Mouse (Mus musculus) hindbrain, embryonic 16.5 days (tissue): ENCODE data around the gene Camk2g. TPM values are rescaled to one million over a fixed set of nuclear protein-coding genes. Genes with fewer than 3 reads are reported as not detected.

Experiments
- ATAC-seq: fragments of 200-750 bp; cut with Nextera tagmentation; 2 replicates; pipeline ENCODE4 v1.8.0; 2017; ENCODE audit warnings: moderate TSS enrichment, moderate library complexity
- H3K27ac ChIP-seq: fragments of 300-500 bp; sonication (generic); 2 replicates; pipeline ENCODE4 v1.5.1; 2014; ENCODE audit warnings: low read depth, mild to moderate bottlenecking, control low read depth, low read length, moderate library complexity
- H3K27me3 ChIP-seq: fragments of 300-500 bp; sonication (generic); replicated peaks from 2 replicates; pipeline ENCODE4 v1.6.1; 2014; ENCODE audit warnings: low read length; ENCODE audit not compliant: control insufficient read depth, insufficient read depth
- H3K36me3 ChIP-seq: fragments of 300-500 bp; sonication (generic); 2 replicates; pipeline ENCODE4 v1.6.1; 2014; ENCODE audit warnings: mild to moderate bottlenecking, low read length, moderate library complexity, mixed read lengths; ENCODE audit not compliant: control insufficient read depth, insufficient read depth
- H3K4me1 ChIP-seq: fragments of 300-500 bp; sonication (generic); 2 replicates; pipeline ENCODE4 v1.6.1; 2014; ENCODE audit warnings: low read depth, low read length; ENCODE audit not compliant: control insufficient read depth, insufficient read depth
- H3K4me2 ChIP-seq: fragments of 300-500 bp; sonication (generic); 2 replicates; pipeline ENCODE4 v1.6.1; 2014; ENCODE audit warnings: mild to moderate bottlenecking, low read length, control low read depth, moderate library complexity
- H3K4me3 ChIP-seq: fragments of 300-500 bp; sonication (generic); 2 replicates; pipeline ENCODE4 v1.5.1; 2014; ENCODE audit warnings: mild to moderate bottlenecking, low read length, control low read depth, moderate library complexity
- H3K9ac ChIP-seq: fragments of 300-500 bp; sonication (generic); 2 replicates; pipeline ENCODE4 v1.6.1; 2014; ENCODE audit warnings: low read depth, mild to moderate bottlenecking, control low read depth, low read length, moderate library complexity
- H3K9me3 ChIP-seq: fragments of 300-500 bp; sonication (generic); 2 replicates; pipeline ENCODE4 v1.6.1; 2014; ENCODE audit warnings: mild to moderate bottlenecking, low read length, moderate library complexity; ENCODE audit not compliant: control insufficient read depth
- WGBS: fragments of 180-500 bp; shearing (Covaris S2); extraction: QIAGEN DNeasy Blood & Tissue Kit; methylation state at CpG from one replicate; pipeline ENCODE4 v1.1.7; 2014; 5-methylcytosine and 5-hydroxymethylcytosine counted together
- polyA plus RNA-seq: library from polyadenylated mRNA; unstranded; fragments of >200 nt; fragmentation: Nextera tagmentation; extraction: Ambion mirVana; gene quantifications from 2 replicates; pipeline ENCODE4 v1.2.1, GENCODE M21; 2015

Camk2g gene
- polyA plus RNA-seq, 1 experiment from 2014 or later = 241 TPM

- 85% methylated on average over 6 of the region's 6 CpGs for WGBS
- H3K4me3 ChIP-seq = no peak overlapping the region
- no peak for ATAC-seq
- no peaks in the 10 kb centered on the region for H3K27me3 ChIP-seq
- H3K4me1 ChIP-seq = peaks cover 6% of the 10 kb centered on the region
- no peak overlapping the region for H3K9ac ChIP-seq
- H3K4me2 ChIP-seq = no peak overlapping the region
- H3K36me3 ChIP-seq = no peaks in the 10 kb centered on the region
- H3K9me3 ChIP-seq = no peaks in the 10 kb centered on the region
- no peak overlapping the region for H3K27ac ChIP-seq
These were observed 4.4 kb upstream of the Camk2g start for GRCm38 (mm10) chr14:20798300-20798699.

- Histone ChIP-seq H3K4me3 (no peak overlapping the region), H3K27ac (no peak overlapping the region), H3K27me3 (no peaks in the 10 kb centered on the region), H3K9ac (no peak overlapping the region), H3K4me2 (peak overlapping the region; percentile 3; the same call in 1 of the 2 replicates), H3K9me3 (no peaks in the 10 kb centered on the region), H3K36me3 (no peaks in the 10 kb centered on the region), H3K4me1 (peaks cover 18% of the 10 kb centered on the region)
- 25% methylated on average over 8 of the region's 8 CpGs for WGBS
- peak; percentile 35; the same call in 1 of the 2 replicates for ATAC-seq
These were observed 2.8 kb upstream of the Camk2g start for GRCm38 (mm10) chr14:20796643-20797042.

- Histone ChIP-seq H3K4me2 (no peak overlapping the region), H3K27ac (no peak overlapping the region), H3K4me1 (peaks cover 19% of the 10 kb centered on the region), H3K9ac (no peak overlapping the region), H3K9me3 (no peaks in the 10 kb centered on the region), H3K36me3 (0 out of 2 replicates have a peak, but pooled peaks cover under 1% of the 10 kb centered on the region), H3K4me3 (no peak overlapping the region), H3K27me3 (no peaks in the 10 kb centered on the region)
- WGBS = 63% methylated on average over 8 of the region's 8 CpGs
- ATAC-seq = no peak
These were observed 2.3 kb upstream of the Camk2g start for GRCm38 (mm10) chr14:20796170-20796569.

GRCm38 (mm10) chr14:20795423-20796152, 1.7 kb upstream of the Camk2g start:
- 45% methylated on average over 7 of the region's 9 CpGs for WGBS
- Histone ChIP-seq H3K4me2 (no peak overlapping the region), H3K27me3 (no peaks in the 10 kb centered on the region), H3K27ac (no peak overlapping the region), H3K9ac (no peak overlapping the region), H3K9me3 (no peaks in the 10 kb centered on the region), H3K4me1 (peaks cover 22% of the 10 kb centered on the region), H3K4me3 (no peak overlapping the region), H3K36me3 (0 out of 2 replicates have a peak, but pooled peaks cover 6% of the 10 kb centered on the region)
- no peak for ATAC-seq

GRCm38 (mm10) chr14:20794589-20794988, 701 bp upstream of the Camk2g start:
- H3K9me3 ChIP-seq = no peaks in the 10 kb centered on the region
- H3K4me3 ChIP-seq = peak overlapping the region; percentile 80
- no peak overlapping the region; the same call in 1 of the 2 replicates for H3K9ac ChIP-seq
- H3K4me2 ChIP-seq = peak overlapping the region; percentile 79
- H3K4me1 ChIP-seq = peaks cover 22% of the 10 kb centered on the region
- WGBS = 9% methylated on average over 9 of the region's 9 CpGs
- 0 out of 2 replicates have a peak, but pooled peaks cover 6% of the 10 kb centered on the region for H3K36me3 ChIP-seq
- no peak for ATAC-seq
- no peaks in the 10 kb centered on the region for H3K27me3 ChIP-seq
- no peak overlapping the region for H3K27ac ChIP-seq

- H3K9ac ChIP-seq = peak overlapping the region; percentile 86
- H3K36me3 ChIP-seq = 0 out of 2 replicates have a peak, but pooled peaks cover 6% of the 10 kb centered on the region
- peak overlapping the region; percentile 79 for H3K4me2 ChIP-seq
- no peaks in the 10 kb centered on the region for H3K27me3 ChIP-seq
- H3K27ac ChIP-seq = peak overlapping the region; percentile 83
- no peaks in the 10 kb centered on the region for H3K9me3 ChIP-seq
- peak; percentile 63 for ATAC-seq
- WGBS = under 1% methylated on average over 38 of the region's 57 CpGs
- H3K4me1 ChIP-seq = peaks cover 22% of the 10 kb centered on the region
- peak overlapping the region; percentile 80 for H3K4me3 ChIP-seq
These were observed 748 bp downstream of the Camk2g start for GRCm38 (mm10) chr14:20792922-20793757.

- no peak for ATAC-seq
- Histone ChIP-seq H3K9ac (peak overlapping the region; percentile 86), H3K9me3 (no peaks in the 10 kb centered on the region), H3K36me3 (0 out of 2 replicates have a peak, but pooled peaks cover 6% of the 10 kb centered on the region), H3K27me3 (no peaks in the 10 kb centered on the region), H3K27ac (no peak overlapping the region; the same call in 1 of the 2 replicates), H3K4me3 (peak overlapping the region; percentile 80), H3K4me2 (peak overlapping the region; percentile 79), H3K4me1 (peaks cover 22% of the 10 kb centered on the region)
- 66% methylated on average over 8 of the region's 8 CpGs for WGBS
These were observed 1.5 kb downstream of the Camk2g start for GRCm38 (mm10) chr14:20792243-20792921.

- ATAC-seq = no peak
- Histone ChIP-seq H3K27ac (no peak overlapping the region), H3K4me1 (peaks cover 22% of the 10 kb centered on the region), H3K27me3 (no peaks in the 10 kb centered on the region), H3K4me2 (peak overlapping the region; percentile 79), H3K9ac (no peak overlapping the region), H3K4me3 (peak overlapping the region; percentile 6; the same call in 1 of the 2 replicates), H3K9me3 (no peaks in the 10 kb centered on the region), H3K36me3 (0 out of 2 replicates have a peak, but pooled peaks cover 6% of the 10 kb centered on the region)
- WGBS = 78% methylated on average over 16 of the region's 16 CpGs
These were observed 2.2 kb downstream of the Camk2g start for GRCm38 (mm10) chr14:20791511-20792242.
